Mouse (Mus musculus): ENCODE data around the gene Ttll13. TPM values are rescaled to one million over a fixed set of nuclear protein-coding genes. Genes with fewer than 3 reads are reported as not detected.

The Ttll13 gene
- not detected for total RNA-seq (2021)
- long read RNA-seq, experiment 1, result 0 reads
- long read RNA-seq, experiment 2, result 0 reads

- peak; percentile 96 for DNase-seq
Measured at GRCm38 (mm10) chr7:80246148-80246721, at the start of gene Ttll13. Gene Ttll13 (plus strand): TSS chr7:80246376.

GRCm38 (mm10) chr7:80197371-80197770 lies 48.8 kb upstream of the Ttll13 start:
- DNase-seq, result no peak

- peak; percentile 75 for DNase-seq
Measured at GRCm38 (mm10) chr7:80197941-80198778, 48.0 kb upstream of the Ttll13 start.

GRCm38 (mm10) chr7:80198863-80199262 lies 47.3 kb upstream of the Ttll13 start:
- no peak for DNase-seq

- DNase-seq, result no peak
Measured at GRCm38 (mm10) chr7:80199286-80199685, 46.9 kb upstream of the Ttll13 start.

GRCm38 (mm10) chr7:80199851-80200587 lies 46.2 kb upstream of the Ttll13 start:
- DNase-seq, result no peak

- DNase-seq, result no peak
Measured at GRCm38 (mm10) chr7:80200588-80200945, 45.6 kb upstream of the Ttll13 start.

GRCm38 (mm10) chr7:80200963-80201539 lies 45.1 kb upstream of the Ttll13 start:
- no peak for DNase-seq

GRCm38 (mm10) chr7:80201888-80202540 lies 44.2 kb upstream of the Ttll13 start:
- no peak for DNase-seq

- DNase-seq, result no peak
Measured at GRCm38 (mm10) chr7:80202961-80203360, 43.2 kb upstream of the Ttll13 start.

- no peak for DNase-seq
Measured at GRCm38 (mm10) chr7:80203638-80204096, 42.5 kb upstream of the Ttll13 start.

- DNase-seq, result no peak
Measured at GRCm38 (mm10) chr7:80204362-80204761, 41.8 kb upstream of the Ttll13 start.

- DNase-seq, result no peak
Measured at GRCm38 (mm10) chr7:80204961-80205360, 41.2 kb upstream of the Ttll13 start.

GRCm38 (mm10) chr7:80205705-80206589 lies 40.2 kb upstream of the Ttll13 start:
- DNase-seq, result no peak

- DNase-seq, result no peak
Measured at GRCm38 (mm10) chr7:80207314-80207731, 38.9 kb upstream of the Ttll13 start.

GRCm38 (mm10) chr7:80208026-80208642 lies 38.0 kb upstream of the Ttll13 start:
- DNase-seq, result no peak

GRCm38 (mm10) chr7:80208738-80209430 lies 37.3 kb upstream of the Ttll13 start:
- no peak for DNase-seq

- no peak for DNase-seq
Measured at GRCm38 (mm10) chr7:80209669-80210068, 36.5 kb upstream of the Ttll13 start.

- DNase-seq, result no peak
Measured at GRCm38 (mm10) chr7:80210982-80211381, 35.2 kb upstream of the Ttll13 start.

GRCm38 (mm10) chr7:80213604-80214003 lies 32.6 kb upstream of the Ttll13 start:
- no peak for DNase-seq

All from gastrocnemius, postnatal 25 days (tissue).